Mouse (Mus musculus): Measurements from ENCODE around the gene Fkbp9. TPM values are rescaled to one million over a fixed set of nuclear protein-coding genes. Genes with fewer than 3 reads are reported as not detected.
"Not testable (repeated sequence)": the region's sequence is repeated elsewhere in the genome, so short reads cannot be mapped to it uniquely, and the experiment has no call there.

The Fkbp9 gene
- total RNA-seq, 4 experiments from 2014 or later: 72.5 to 109 (median 90.2) TPM

DNA sequence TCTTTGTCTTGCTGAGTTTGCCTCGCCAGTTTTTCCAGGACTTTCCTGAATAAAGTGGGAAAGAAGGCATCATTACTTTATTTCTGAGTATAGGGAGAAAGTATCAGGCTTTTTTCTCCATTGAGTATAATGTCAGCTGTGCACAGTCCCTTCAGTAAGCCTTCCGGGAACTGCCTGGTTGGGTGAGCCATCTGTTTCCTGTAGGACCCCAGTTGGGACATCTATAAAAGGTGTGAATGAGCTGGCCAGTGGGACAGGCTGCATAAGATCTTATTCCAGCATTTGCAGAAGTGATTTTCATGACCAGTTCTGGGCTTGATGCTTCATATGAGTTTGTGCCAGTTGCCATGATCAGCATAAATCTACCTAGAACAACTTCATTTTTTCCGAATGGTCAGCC lies 11.4 kb downstream of the Fkbp9 start:
- no peak for DNase-seq

DNA sequence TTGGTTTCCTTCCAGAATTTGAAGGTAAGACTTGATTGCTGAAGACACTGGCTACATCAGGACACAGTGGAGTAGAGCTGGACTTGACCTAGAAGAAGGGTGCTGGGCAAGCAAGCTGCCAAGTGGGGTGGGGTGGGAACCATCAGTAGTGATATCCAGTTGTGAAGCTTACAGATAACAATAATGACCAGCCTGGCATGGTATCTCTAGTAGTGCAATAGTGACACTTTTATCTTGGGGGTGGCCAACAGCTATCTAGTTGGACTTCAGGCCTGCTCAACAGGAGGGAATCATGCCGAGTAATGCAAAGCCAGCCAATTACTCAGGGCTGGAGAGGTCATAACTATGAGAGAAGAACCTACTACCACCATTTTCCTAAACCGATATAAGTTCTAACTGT lies 12.5 kb downstream of the Fkbp9 start:
- no peak for DNase-seq

DNA sequence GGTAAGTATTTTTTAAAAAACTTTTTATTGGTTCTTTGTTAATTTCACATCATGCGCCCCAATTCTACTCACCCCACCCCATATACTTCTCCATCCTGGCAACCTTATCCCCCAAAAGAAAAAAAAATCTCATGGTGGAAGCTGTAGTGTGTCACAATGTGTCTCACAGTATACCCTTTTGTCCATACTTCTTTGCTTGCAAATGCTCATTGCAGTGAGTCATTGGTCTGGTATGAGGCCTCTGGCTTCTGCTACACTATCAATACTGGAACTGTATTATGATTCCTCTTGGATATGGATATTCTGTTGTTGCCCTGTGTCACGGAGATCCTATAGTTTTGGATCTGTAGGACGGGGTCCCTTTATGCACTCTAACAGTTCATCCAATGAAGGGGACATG lies 17.1 kb downstream of the Fkbp9 start:
- no peak for DNase-seq

DNA sequence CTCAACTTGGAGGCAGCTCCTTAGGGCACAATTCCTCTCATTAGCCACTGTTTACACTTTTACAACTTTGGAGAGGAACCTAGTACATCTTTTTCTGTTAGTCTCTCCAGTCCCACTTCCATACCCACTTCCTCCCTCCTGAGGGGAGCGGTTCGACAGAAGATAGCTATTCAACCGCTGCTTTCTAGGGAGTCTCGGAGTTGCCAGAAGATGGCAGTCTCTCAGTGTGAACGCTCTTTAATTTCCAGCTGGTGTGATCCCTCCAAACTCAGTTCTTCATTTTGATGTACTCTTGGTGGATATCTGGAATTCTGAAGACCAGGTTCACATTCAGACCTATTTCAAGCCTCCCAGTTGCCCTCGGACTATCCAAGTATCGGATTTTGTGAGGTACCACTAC lies 18.5 kb downstream of the Fkbp9 start:
- DNase-seq: no peak

DNA sequence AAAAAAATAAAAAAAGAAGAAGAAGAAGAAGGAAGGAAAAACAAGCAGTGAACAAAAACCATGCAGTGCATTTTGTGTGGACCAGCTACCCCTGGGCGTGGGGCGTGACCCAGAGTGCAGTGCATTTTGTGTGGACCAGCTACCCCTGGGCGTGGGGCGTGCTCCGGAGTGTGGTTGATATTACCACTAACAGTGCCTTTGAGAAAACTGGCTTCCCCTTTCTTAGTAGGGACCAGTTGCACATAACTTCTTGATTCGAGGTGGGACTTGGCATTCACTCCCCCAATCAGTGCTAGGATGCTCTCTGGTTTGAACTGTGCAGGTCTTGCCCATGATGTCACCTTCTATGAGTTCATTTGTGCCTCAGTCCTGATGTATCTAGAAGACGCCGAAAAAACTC lies 22.9 kb downstream of the Fkbp9 start:
- DNase-seq: no peak

DNA sequence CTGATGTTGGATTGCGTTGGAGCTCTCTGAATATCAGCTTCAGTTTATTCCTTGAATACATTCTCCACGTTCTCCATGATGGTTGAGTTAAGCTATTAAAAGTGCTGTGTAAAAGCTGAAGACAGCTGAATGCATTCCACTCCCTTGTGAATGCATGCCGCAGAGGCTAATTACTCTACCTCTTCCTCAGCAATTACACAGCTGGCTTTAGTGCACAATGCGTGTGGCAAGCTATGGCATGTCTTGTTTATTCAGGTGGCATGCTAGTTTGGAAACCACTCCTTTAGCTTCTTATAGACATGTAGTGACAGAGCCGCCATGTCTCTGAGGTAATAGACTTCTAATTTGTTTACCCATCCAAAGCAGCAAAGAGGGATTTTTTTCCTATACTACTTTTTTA lies 24.9 kb downstream of the Fkbp9 start:
- DNase-seq: no peak

DNA sequence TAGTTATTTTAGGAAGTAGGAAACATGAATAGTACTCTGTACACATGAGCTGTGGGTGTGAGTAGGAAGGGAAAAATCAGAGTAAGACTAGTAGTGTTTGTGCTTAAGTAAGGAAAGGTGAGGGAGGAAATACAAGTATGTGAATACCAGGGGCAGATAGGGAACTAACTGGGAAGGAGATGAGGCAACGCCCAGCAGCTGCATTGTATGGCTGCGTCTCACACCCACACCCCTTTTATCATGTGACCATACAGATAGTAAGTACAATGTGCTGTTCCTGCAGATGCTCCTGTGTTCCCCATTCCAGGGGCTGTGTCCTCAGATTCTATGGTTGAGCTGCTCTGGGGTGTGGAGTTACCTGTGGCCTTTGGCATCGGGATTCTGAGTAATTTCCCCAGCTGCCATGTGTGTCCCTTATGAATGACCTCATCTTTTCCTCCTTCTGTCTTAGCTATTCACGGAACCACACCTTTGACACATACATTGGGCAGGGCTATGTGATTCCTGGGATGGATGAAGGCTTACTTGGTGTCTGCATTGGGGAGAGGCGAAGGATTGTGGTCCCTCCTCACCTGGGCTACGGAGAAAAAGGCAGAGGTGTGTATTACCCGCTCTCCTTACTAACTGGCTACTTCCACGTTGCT lies 28.5 kb downstream of the Fkbp9 start:
- DNase-seq: no peak

DNA sequence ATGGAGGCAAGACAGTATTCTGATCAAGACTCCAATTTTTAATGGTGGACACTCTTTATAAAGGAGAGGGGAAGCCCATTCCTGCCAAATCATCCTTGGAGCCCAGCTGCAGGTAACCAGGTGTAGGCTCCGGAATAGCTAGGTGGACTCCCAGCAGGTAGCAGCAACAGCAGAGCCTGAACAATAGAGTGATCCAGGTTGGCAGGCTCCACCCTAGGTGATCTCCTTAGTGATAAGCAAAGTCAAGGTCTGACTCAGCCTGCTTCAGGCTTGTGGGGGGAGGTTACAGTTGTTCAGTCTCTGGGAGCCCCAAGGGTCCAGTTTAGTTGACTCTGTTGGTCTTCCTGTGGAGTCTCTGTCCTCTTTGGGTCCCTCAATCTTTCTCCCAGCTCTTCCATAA lies 35.0 kb downstream of the Fkbp9 start:
- not testable (repeated sequence) for DNase-seq

DNA sequence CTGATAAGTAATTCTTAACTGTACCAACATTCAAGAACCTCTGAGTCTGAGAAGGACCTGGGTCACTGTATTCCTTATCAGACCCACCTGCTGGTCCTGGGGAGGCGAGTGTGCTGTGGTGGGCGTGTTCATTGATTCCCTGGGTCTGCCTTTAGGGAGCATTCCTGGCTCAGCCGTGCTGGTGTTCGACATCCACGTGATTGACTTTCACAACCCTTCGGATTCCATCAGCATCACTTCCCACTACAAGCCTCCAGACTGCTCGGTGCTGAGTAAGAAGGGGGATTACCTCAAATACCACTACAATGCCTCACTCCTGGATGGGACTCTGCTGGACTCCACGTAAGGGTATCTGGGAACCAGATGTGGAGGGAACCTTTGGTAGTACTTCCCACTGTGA lies 36.7 kb downstream of the Fkbp9 start:
- no peak for DNase-seq

DNA sequence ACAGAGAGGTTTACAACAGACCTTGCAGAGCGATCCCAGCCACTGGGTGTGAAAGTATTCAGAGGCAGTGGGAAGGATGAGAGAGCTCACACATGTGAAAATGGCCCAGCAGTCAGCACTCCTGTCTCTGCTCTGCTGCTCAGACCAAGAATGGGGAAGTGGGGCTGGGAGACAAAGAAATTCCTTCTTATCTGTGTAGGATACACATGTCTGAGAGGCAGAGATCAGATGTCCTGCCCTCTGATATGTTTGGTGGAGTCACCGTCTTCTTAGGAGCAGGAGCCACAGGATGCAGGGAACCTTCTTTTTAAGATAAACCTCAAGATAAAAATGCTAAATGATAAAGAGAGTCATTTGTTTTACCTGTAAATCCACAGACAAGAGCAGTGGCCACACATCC lies 38.2 kb downstream of the Fkbp9 start:
- DNase-seq: no peak

DNA sequence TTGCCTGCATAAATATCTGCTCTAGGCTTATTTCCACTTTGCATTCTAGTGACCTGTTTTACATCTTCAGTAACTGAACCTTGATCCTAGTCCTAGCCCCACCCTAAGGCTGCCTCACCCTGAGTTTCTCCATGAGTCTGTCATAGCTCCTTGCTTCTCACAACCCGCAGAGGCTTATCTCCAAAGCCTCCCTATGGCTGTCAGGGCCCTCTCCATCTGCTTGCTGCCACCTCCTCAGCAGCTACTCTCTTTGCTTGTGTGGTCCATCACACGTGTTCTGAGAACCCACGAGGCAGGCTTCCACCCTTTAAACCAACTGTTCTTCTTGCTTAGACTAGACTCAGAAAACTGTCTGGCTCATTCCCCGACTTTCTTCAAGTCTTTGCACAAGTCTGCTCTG lies 45.0 kb downstream of the Fkbp9 start:
- no peak for DNase-seq

DNA sequence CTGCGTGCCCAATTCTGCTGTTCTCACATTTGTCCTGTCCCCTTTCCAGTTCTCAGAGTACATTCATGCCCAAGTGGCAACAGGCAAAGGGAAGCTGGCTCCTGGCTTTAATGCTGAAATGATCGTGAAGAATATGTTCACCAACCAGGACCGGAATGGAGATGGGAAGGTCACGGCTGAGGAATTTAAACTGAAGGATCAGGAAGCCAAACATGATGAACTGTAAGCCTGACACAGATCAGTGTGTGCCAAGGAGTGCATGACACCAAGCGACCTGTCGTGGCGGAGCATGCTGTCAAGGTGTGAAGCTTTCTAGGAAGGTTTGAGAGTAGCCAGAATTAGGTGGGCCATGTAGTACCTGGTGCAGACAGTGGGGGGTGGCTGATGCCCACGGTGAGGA lies 46.1 kb downstream of the Fkbp9 start:
- DNase-seq: no peak

DNA sequence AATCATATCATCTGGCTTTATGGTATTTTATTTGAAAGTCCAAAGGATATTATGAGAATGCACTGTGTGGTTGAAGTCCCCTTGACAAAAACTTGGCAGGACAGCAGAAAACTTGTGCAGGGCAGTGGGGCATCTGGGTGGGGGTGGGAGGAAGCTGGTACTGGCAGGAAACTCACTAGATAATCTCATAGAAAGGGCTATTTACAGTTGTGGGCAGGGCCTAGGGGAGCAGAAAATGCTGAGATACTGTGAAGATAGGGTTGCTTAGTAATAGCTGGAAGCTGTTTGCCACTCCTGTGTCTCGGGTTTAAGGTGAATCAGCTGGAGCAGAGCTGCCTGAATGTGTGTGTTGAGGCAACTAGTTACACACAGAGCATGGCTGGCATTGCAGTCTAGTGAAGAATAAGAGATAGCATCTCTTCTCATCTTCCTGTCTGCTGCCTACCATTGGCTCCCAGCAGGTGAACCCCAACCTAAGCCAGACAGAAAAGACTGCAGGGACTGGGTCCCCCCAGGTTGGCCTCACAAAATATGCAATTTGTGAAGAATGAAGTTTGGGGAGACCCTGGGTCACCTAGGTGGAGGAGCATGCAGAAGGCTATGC lies 47.6 kb downstream of the Fkbp9 start:
- no peak for DNase-seq

DNA sequence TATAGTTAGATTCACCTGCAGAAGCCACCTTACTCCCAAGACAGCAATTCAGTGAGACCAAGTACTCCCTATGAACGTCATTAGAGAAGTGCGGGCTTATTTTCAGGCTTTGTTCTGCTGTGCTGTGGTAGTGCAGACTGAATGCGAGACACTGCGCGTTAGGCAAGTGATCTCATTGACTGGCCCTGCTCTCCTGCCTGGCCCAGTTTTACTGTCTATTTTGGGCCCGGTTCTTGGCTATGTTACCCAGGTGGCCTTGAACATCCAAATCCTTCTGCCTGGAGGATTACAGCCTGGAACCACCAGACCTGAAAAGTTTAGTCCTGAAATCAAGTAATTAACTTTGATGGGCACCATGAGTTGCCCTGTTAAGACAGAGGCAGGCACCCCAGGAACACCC lies 56.7 kb downstream of the Fkbp9 start:
- DNase-seq: peak; percentile 25

DNA sequence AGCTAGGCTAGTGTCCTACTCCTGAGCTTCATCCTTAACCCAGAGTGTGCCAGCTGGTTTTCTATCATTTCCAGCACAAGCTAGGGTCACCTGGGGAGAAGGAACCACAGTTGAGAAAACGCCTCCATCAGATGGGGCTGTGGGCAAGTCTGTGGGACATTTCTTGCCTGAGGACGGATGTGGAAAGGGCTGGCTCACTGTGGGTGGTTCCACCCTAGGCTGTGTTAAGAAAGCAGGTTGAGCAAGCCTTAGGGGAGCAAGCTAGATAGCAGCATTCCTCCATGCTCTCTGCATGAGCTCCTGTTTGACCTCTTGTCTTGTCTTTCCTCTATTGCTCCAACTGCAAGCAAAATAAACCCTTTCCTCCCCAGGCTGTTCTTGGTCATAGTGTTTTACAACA lies 58.9 kb downstream of the Fkbp9 start:
- DNase-seq: no peak

DNA sequence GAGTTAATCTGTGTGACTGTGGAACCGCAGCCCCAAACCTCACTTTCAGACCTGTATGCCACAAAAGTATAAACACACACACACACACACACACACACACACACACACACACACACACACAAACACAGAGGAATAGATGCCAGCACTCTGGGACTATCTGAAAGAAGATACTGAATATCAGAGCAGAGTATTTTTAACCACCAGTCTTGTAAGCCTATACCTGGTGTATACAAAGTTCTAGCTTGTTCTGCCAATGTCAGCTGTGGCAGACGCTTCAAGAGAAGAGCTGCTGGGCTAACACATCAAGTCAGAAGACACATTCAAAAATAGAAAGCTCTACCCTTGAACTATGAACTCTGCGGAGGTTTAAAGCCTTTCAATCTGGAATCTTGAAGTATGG lies 67.7 kb downstream of the Fkbp9 start:
- DNase-seq: no peak

DNA sequence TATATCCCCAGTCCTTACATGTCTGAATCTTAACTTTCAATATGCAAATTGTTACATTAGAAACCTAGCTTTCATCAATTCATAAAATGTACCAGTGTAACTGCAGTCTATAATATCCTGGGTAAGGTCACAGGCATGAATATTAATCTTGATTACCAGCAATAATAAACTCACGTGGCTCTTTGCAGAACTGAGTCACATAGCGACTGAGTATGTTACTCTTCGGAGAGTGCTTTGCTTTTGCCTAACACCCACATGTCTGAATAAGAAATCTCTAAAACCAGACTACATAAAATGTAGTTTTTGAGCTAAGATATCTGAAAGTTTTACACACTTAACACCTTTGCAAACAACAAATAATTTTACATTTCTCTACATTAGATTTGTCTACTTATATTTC lies 69.5 kb downstream of the Fkbp9 start:
- DNase-seq: no peak

DNA sequence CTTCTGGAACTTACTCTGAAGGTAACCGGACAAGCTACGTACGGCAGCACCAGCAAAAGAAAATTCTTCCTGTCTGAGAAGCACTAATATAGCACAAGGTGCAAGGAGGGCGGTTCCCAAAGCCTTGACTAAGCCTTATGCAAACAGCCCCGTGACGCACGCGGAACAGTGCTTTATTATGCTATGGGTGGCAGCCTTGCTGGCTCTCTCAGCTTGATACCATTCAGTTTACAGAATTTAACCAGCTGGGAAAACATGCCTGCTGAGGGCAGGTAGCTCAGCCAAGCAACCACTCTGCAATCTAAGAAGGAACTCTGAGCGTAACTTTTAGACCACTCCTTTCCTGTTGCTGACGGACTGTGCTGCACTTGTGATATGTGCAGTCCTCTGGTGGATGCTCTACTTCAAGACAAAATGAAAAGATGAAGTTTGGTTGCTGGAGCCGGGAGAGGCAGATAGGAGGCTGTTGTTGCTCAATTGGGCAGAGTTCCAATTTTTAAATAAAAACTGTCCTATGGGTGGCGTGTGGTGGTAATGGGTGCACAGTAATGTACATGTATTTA lies 70.0 kb downstream of the Fkbp9 start:
- peak; percentile 68 for DNase-seq

DNA sequence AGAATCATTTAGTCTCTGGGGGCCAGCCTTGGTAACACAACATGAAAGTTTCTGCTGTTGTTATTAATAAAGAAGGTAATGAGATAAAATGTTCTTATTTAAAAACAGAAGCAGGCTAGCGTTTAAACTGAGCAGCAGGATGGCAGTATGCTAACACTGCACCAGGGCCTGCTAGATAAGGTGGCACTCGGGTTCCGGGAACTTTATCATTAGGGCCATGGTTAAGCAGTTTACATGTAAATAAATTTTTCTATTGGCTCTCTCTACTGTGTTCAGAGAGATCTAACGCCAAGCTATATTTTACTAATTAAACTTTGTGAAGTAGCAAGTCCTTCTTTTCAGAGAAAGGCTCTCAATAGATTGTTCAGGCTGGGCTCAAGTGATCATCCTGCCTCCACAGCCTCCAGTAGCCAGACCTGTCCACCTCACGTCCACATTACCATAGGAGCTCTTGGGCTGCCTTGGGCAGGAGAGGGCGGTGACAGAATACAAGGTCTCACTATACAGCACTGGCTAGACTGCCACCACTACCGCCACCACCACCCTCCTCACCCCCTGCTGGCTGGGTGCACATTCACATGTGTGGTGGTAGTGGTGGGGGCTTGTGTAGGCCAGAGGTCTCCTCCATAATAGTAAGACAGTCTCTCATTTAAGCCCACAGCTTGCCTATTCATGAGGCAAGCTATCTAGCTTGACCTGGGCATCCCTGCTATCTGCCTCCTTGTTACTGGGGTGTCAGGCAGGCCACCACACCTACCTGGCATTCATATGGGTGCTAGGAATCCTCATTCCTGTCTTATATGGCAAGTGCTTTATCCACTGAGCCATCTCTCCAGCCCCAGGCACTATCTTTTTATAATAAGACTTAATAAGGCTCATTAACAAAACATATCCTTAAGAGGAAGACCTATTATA lies 71.0 kb downstream of the Fkbp9 start:
- DNase-seq: no peak

DNA sequence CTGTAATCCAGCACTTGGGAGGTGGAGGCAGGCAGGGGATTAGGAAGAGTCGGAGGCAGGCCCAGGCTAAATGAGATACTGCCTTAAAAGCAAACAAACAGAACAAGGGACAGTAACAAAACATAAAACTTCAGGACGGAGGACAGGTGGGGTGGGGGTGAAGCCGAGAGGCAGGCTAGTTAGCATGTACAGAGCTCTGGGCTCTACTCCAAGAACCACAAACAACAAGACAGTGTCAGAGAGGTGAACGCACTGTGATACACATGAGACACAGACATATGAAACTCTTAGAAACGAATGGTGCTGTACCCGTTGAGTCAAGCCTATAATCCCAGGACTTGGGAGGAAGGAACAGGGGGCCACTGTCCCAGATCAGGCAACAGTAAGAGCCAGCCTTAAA lies 72.0 kb downstream of the Fkbp9 start:
- no peak for DNase-seq

DNA sequence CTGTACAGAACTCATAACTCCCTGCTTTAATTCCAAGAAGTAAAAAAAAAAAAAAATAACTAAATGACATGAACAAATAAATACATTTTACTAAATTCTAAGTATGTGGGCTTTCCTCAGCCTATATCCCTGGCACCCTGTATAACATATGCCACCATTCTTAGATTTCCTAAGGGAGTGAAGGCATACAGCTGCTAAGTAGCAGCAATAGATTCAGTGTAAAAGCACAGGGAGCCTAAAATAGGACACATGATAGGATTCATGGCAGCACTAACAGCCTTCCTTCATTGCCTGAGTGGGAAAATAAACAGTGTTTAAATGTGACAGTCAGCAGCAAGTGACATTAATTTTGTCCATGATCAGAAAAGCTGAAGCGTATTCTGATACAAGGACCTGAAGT lies 72.5 kb downstream of the Fkbp9 start:
- DNase-seq: no peak

DNA sequence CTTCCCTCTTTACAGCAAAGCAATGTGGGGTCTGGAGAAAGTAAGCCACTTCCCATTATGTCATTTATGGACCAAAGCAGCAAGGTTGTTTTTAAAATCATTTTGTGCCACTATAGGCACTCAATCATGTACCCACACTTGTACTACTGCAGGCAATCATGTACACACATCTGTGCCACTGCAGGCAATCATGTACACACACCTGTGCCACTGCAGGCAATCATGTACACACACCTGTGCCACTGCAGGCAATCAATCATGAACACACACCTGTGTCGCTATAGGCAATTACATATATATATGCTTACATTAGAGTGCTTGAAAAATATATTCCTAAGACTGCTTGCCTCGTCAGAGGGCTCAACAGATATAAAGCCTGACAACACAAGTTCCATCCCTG lies 73.1 kb downstream of the Fkbp9 start:
- DNase-seq: no peak

DNA sequence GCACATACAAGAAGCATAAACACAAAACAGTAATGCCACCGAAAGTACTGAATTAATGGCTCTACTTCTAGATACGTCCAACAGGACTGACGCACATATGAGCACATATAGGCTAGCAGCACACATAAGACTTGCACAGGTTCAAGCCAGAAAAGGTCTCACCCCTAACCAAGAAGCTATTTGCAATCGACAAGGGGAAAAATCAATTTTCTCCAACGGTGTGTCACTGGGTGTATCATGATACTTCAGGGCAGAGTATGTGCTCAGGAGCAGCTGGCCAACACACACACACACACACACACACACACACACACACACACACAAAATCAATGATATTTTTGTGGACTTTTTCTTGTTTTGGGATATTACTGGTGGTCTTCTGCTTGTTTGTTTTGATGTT lies 73.6 kb downstream of the Fkbp9 start:
- DNase-seq: no peak
